Mouse (Mus musculus) CH12.LX (cell line): ENCODE results near the gene Amn1. TPM values are rescaled to one million over a fixed set of nuclear protein-coding genes. Genes with fewer than 3 reads are reported as not detected.
"Not testable (repeated sequence)": the region's sequence is repeated elsewhere in the genome, so short reads cannot be mapped to it uniquely, and the experiment has no call there.

Experiments used
- DNase-seq: peaks from one replicate; pipeline ENCODE4 v3.0.0-alpha.2; 2013; ENCODE audit errors: extremely low read depth
- H3K27ac ChIP-seq: 2 replicates; pipeline ENCODE4 v1.5.1; 2012; ENCODE audit warnings: low read depth, mild to moderate bottlenecking, control low read depth, moderate library complexity; ENCODE audit not compliant: insufficient read depth
- H3K27me3 ChIP-seq: replicated peaks from 2 replicates; pipeline ENCODE3; 2012; ENCODE audit warnings: inconsistent platforms
- H3K36me3 ChIP-seq, 2 experiments: replicated peaks in 1 of 2; 2 replicates each; pipeline versions ENCODE3 to v1.6.1; 2012; ENCODE audit warnings: inconsistent platforms in 1 of 2, low read length in 1 of 2, mild to moderate bottlenecking in 1 of 2, mixed read lengths in 1 of 2, moderate library complexity in 1 of 2; ENCODE audit not compliant: control insufficient read depth in 1 of 2, insufficient read depth in 1 of 2
- H3K4me1 ChIP-seq, 2 experiments: 2 replicates each; pipeline ENCODE4 v1.6.1; 2012; ENCODE audit warnings: inconsistent platforms in 1 of 2, moderate library complexity in 1 of 2; ENCODE audit not compliant: insufficient read depth in 2 of 2, control insufficient read depth in 1 of 2
- H3K4me2 ChIP-seq: 2 replicates; pipeline ENCODE4 v1.6.1; 2012; ENCODE audit warnings: low read depth, mild to moderate bottlenecking, control low read depth; ENCODE audit not compliant: poor library complexity, insufficient read depth, severe bottlenecking
- H3K4me3 ChIP-seq, 3 experiments: fragments of 150-350 bp in 1 of 3; sonication (generic) in 1 of 3; replicated peaks in 1 of 3; 2 replicates each; pipeline versions ENCODE3 to v1.5.1; 2011 to 2012; ENCODE audit warnings: low read depth in 2 of 3, low read length in 2 of 3, mild to moderate bottlenecking in 2 of 3, moderate library complexity in 2 of 3, control low read depth in 1 of 3, improper control_type of control experiment in 1 of 3, inconsistent platforms in 1 of 3, mixed read lengths in 1 of 3; ENCODE audit not compliant: poor library complexity in 1 of 3
- H3K79me2 ChIP-seq: replicated peaks from 2 replicates; pipeline ENCODE4 v1.6.1; 2012; ENCODE audit warnings: mild to moderate bottlenecking, moderate library complexity; ENCODE audit not compliant: control insufficient read depth, poor library complexity, insufficient read depth, severe bottlenecking; ENCODE audit errors: extremely low read depth
- H3K9ac ChIP-seq: 2 replicates; pipeline ENCODE4 v1.6.1; 2012; ENCODE audit warnings: low read depth, mild to moderate bottlenecking, control low read depth, moderate library complexity; ENCODE audit not compliant: insufficient read depth
- H3K9me3 ChIP-seq: replicated peaks from 2 replicates; pipeline ENCODE3; 2012; ENCODE audit warnings: low read length, inconsistent platforms, mixed read lengths
- CHD1 ChIP-seq: IDR thresholded peaks from 2 replicates; pipeline ENCODE4 v1.6.1; 2012; ENCODE audit warnings: low read depth, low read length, improper control_type of control experiment, inconsistent platforms
- CHD2 ChIP-seq: IDR thresholded peaks from 2 replicates; pipeline ENCODE4 v1.6.1; 2011; ENCODE audit warnings: low read length, improper control_type of control experiment
- E2F4 ChIP-seq: IDR thresholded peaks from 2 replicates; pipeline ENCODE4 v1.6.1; 2011; ENCODE audit warnings: low read depth, low read length, improper control_type of control experiment; ENCODE audit not compliant: insufficient replicate concordance
- EP300 ChIP-seq: IDR thresholded peaks from 2 replicates; pipeline ENCODE4 v1.6.1; 2011; ENCODE audit warnings: low read length, improper control_type of control experiment
- ETS1 ChIP-seq: conservative IDR thresholded peaks from 2 replicates; pipeline ENCODE4 v1.6.1; 2012; ENCODE audit warnings: low read depth, mild to moderate bottlenecking, inconsistent platforms, low read length, improper control_type of control experiment, moderate library complexity
- GABPA ChIP-seq: IDR thresholded peaks from 2 replicates; pipeline ENCODE4 v1.6.1; 2012; ENCODE audit warnings: low read depth, low read length, improper control_type of control experiment, inconsistent platforms; ENCODE audit not compliant: insufficient replicate concordance
- HCFC1 ChIP-seq: IDR thresholded peaks from 2 replicates; pipeline ENCODE4 v1.6.1; 2012; ENCODE audit warnings: low read depth, mild to moderate bottlenecking, inconsistent platforms, low read length, improper control_type of control experiment
- IRF4 ChIP-seq: IDR thresholded peaks from 2 replicates; pipeline ENCODE4 v1.6.1; 2014; ENCODE audit warnings: low read depth, mild to moderate bottlenecking, inconsistent platforms, low read length, improper control_type of control experiment
- JUND ChIP-seq: conservative IDR thresholded peaks from 2 replicates; pipeline ENCODE4 v1.6.1; 2011; ENCODE audit warnings: low read depth, low read length, improper control_type of control experiment
- KAT2A ChIP-seq: IDR thresholded peaks from 2 replicates; pipeline ENCODE4 v1.6.1; 2012; ENCODE audit warnings: low read length, improper control_type of control experiment, inconsistent platforms; ENCODE audit not compliant: insufficient replicate concordance
- MAFK ChIP-seq: IDR thresholded peaks from 2 replicates; pipeline ENCODE4 v1.6.1; 2011; ENCODE audit warnings: low read length, improper control_type of control experiment; ENCODE audit not compliant: insufficient replicate concordance
- MAX ChIP-seq: IDR thresholded peaks from 2 replicates; pipeline ENCODE4 v1.6.1; 2011; ENCODE audit warnings: low read length, improper control_type of control experiment
- MAZ ChIP-seq: IDR thresholded peaks from 2 replicates; pipeline ENCODE4 v1.6.1; 2012; ENCODE audit warnings: low read depth, mild to moderate bottlenecking, inconsistent platforms, low read length, improper control_type of control experiment, moderate library complexity
- MXI1 ChIP-seq: IDR thresholded peaks from 2 replicates; pipeline ENCODE4 v1.6.1; 2011; ENCODE audit warnings: mild to moderate bottlenecking, low read depth, low read length, improper control_type of control experiment
- MYC ChIP-seq: IDR thresholded peaks from 2 replicates; pipeline ENCODE4 v1.6.1; 2011; ENCODE audit warnings: low read depth, mild to moderate bottlenecking, improper control_type of control experiment, low read length
- NRF1 ChIP-seq: IDR thresholded peaks from 2 replicates; pipeline ENCODE4 v1.6.1; 2014; ENCODE audit warnings: low read depth, mild to moderate bottlenecking, inconsistent platforms, low read length, improper control_type of control experiment, moderate library complexity
- PAX5 ChIP-seq: IDR thresholded peaks from 2 replicates; pipeline ENCODE4 v1.6.1; 2012; ENCODE audit warnings: low read length, inconsistent platforms, mixed read lengths
- RAD21 ChIP-seq: IDR thresholded peaks from 2 replicates; pipeline ENCODE4 v1.6.1; 2011; ENCODE audit warnings: low read depth, mild to moderate bottlenecking, low read length, improper control_type of control experiment, moderate library complexity
- SIN3A ChIP-seq: IDR thresholded peaks from 2 replicates; pipeline ENCODE4 v1.6.1; 2012; ENCODE audit warnings: low read length, improper control_type of control experiment, inconsistent platforms
- SMC3 ChIP-seq: IDR thresholded peaks from 2 replicates; pipeline ENCODE4 v1.6.1; 2011; ENCODE audit warnings: low read depth, low read length, improper control_type of control experiment
- USF1 ChIP-seq: IDR thresholded peaks from 2 replicates; pipeline ENCODE4 v1.6.1; 2014; ENCODE audit warnings: low read depth, mild to moderate bottlenecking, inconsistent platforms, low read length, improper control_type of control experiment
- USF2 ChIP-seq: conservative IDR thresholded peaks from 2 replicates; pipeline ENCODE4 v1.6.1; 2011; ENCODE audit warnings: low read depth, low read length, improper control_type of control experiment
- ZC3H11A ChIP-seq: IDR thresholded peaks from 2 replicates; pipeline ENCODE4 v1.6.1; 2012; ENCODE audit warnings: low read depth, mild to moderate bottlenecking, inconsistent platforms, low read length, improper control_type of control experiment
- ZKSCAN1 ChIP-seq: IDR thresholded peaks from 2 replicates; pipeline ENCODE4 v1.6.1; 2012; ENCODE audit warnings: low read depth, inconsistent platforms, low read length, improper control_type of control experiment, borderline replicate concordance
- ZMIZ1 ChIP-seq: IDR thresholded peaks from 2 replicates; pipeline ENCODE4 v1.6.1; 2012; ENCODE audit warnings: low read depth, mild to moderate bottlenecking, inconsistent platforms, low read length, improper control_type of control experiment
- ZNF384 ChIP-seq: IDR thresholded peaks from 2 replicates; pipeline ENCODE4 v1.6.1; 2012; ENCODE audit warnings: low read depth, low read length, improper control_type of control experiment, inconsistent platforms
- dilution Hi-C: fragments of 300-500 bp; cut with MboI; formaldehyde crosslinking; loops from 2 replicates; pipeline ENCODE4 v1.14.3; 2020; ENCODE audit warnings: low sequenced_read_pairs; ENCODE audit not compliant: extremely low pct_unique_long_range_greater_than_20kb, extremely low pct_ligation_motif_present
- in situ Hi-C: fragments of 300-500 bp; cut with MboI; formaldehyde crosslinking; loops from 3 replicates; pipeline ENCODE4 v1.14.3; 2019; ENCODE audit warnings: low sequenced_read_pairs, low pct_ligation_motif_present, low pct_unique_long_range_greater_than_20kb, mixed read lengths
- polyA plus RNA-seq: library from polyadenylated mRNA; unstranded; fragments of >175 nt; gene quantifications from 2 replicates; pipeline ENCODE4 v1.2.1, GENCODE M21; 2012; ENCODE audit warnings: low read depth; ENCODE audit not compliant: insufficient read length
- total RNA-seq, 2 experiments: library from RNA; depleted of rRNA; stranded (reverse); fragments of 300-350 nt in 1 of 2; fragments of >200 nt in 1 of 2; gene quantifications; 2 replicates each; pipeline ENCODE4 v1.2.3; 2012 to 2014

The Amn1 gene
- total and polyA plus RNA-seq, 3 experiments: 3.2 to 8.9 (median 6.3) TPM

DNA sequence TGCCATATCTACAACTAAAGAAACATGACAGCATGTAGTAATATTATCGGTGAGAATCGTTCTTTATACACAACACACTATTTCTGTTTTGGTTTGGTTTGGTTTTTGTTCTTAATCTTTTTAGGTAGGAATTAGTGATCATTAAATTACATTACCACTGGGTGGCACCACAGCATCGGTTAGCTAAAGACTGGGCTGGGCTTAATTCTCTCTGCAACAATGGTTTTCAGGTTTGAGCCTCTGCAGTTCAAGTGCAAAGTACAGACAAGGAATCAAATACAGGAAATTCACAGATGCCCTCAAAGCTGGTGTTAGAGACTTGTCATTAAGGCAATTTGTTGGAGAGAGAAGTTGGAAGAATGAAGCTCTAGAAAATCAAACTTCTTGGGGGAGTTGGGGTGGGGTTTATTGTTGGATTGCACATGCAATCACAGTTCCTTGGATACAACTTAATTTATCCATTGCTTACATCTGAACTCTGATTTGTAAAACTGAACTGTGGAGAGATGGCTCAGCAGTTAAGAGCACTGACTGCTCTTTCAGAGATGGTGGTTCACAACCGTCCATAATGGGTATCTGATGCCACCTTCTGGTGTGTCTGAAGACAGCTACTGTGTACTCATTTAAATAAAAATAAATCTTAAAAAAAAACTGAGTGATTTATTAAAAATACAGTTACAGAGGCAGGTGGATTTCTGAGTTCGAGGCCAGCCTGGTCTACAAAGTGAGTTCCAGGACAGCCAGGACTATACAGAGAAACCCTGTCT, 56.0 kb downstream of the Amn1 start (continued):
- no peak for TF ChIP-seq USF1
- no peak for TF ChIP-seq JUND
- no peak for TF ChIP-seq MXI1
- peak; percentile 89 for TF ChIP-seq ZC3H11A
- peak; percentile 96 for TF ChIP-seq SMC3
- TF ChIP-seq ZMIZ1: no peak
- TF ChIP-seq IRF4: no peak
- TF ChIP-seq MYC: 0 out of 2 replicates have a peak, but pooled peaks have one; percentile 15
- no peak for TF ChIP-seq CHD1
- no peak for TF ChIP-seq NRF1
- no peak for TF ChIP-seq ETS1
- no peak for TF ChIP-seq GABPA
- no peak for TF ChIP-seq MAFK
- TF ChIP-seq ZNF384: peak; percentile 54
- TF ChIP-seq SIN3A: no peak
- no peak for TF ChIP-seq EP300

DNA sequence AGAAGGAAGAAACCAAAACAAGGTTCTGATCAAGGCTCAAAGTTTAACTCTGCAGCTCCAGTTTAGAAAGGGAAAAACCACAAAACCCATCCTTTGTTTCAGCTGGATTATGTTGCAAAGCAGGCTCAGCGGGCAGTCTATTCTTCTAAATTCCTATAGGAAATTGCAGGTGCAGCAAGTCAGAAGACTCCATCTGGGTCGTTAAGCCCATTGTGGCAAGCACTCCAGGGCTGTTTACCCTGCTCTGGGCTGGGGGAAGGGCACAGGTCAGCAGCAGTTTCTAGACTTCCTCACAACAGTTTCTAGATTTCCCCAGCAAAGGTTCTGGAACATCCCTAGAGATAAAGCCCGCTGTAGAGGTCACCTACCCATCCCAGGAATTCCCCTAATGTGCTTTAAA, 57.4 kb downstream of the Amn1 start:
- in situ Hi-C loops (loop anchor here (5.0 kb wide), 1 partner anchor 246 kb away; no protein-coding TSS in a partner anchor), dilution Hi-C loops (no loop called here)
- Histone ChIP-seq H3K27ac (no peak overlapping the region), H3K79me2 (no peaks in the 10 kb centered on the region), H3K4me3 (no peak overlapping the region), H3K4me1 (peaks cover 0 to 10% of the 10 kb centered on the region in 2 experiments; a peak in 1 of 4 replicates), H3K9ac (no peak overlapping the region), H3K4me2 (no peak overlapping the region), H3K27me3 (no peaks in the 10 kb centered on the region), H3K9me3 (no peaks in the 10 kb centered on the region), H3K36me3 (no peaks in the 10 kb centered on the region)
- no peak for TF ChIP-seq E2F4
- no peak for TF ChIP-seq SIN3A
- no peak for TF ChIP-seq MAFK
- no peak for TF ChIP-seq KAT2A
- no peak for TF ChIP-seq RAD21
- no peak for TF ChIP-seq HCFC1
- no peak for TF ChIP-seq JUND
- no peak for TF ChIP-seq ZKSCAN1
- TF ChIP-seq USF2: no peak
- no peak for TF ChIP-seq PAX5
- TF ChIP-seq CHD1: no peak
- TF ChIP-seq MYC: no peak
- no peak for TF ChIP-seq CHD2
- TF ChIP-seq MAZ: no peak
- TF ChIP-seq MAX: no peak
- no peak for DNase-seq

DNA sequence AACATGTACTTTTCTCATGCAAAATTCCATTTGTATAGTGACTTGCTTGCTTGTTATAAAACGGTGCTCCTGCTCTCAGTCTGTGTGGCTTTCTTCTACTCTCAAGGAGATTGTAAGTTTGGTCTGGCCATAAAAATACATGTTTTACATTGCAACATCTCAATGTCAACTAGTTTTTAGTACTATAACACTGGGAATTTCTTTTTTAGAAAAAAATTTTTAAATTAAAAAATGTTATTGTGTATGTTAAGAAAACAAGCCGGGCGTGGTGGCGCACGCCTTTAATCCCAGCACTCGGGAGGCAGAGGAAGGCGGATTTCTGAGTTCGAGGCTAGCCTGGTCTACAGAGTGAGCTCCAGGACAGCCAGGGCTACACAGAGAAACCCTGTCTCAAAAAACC, 58.6 kb downstream of the Amn1 start, which contains the start of gene Gm10203:
Gm10203 (plus strand) TSS at position 301 of the 400 bp plus-strand sequence.
- H3K79me2 ChIP-seq, H3K9me3 ChIP-seq, H3K9ac ChIP-seq, H3K27me3 ChIP-seq, H3K4me2 ChIP-seq, DNase-seq, H3K36me3 ChIP-seq, H3K4me3 ChIP-seq, H3K27ac ChIP-seq, dilution Hi-C loops: not testable (repeated sequence)
- H3K4me1 ChIP-seq: peaks cover 0 to 10% of the 10 kb centered on the region in 2 experiments; a peak in 1 of 4 replicates
- in situ Hi-C loops: loop anchor here (5.0 kb wide), 1 partner anchor 247 kb away; no protein-coding TSS in a partner anchor
